Mouse (Mus musculus) MEL (cell line): ENCODE data around the gene Shisa9. TPM values are rescaled to one million over a fixed set of nuclear protein-coding genes. Genes with fewer than 3 reads are reported as not detected.

Experiments
- DNase-seq: peaks from one replicate; pipeline ENCODE4 v3.0.0; 2011; ENCODE audit warnings: low read depth, low spot score
- H3K27ac ChIP-seq: 2 replicates; pipeline ENCODE4 v1.5.1; 2012; ENCODE audit warnings: low read depth, mild to moderate bottlenecking, control low read depth, low read length, moderate library complexity; ENCODE audit not compliant: control insufficient read depth
- H3K27me3 ChIP-seq, 2 experiments: fragments of 150-350 bp in 1 of 2; sonication (generic) in 1 of 2; 2 replicates each; pipeline ENCODE4 v1.6.1; 2012; ENCODE audit warnings: low read length in 2 of 2, mild to moderate bottlenecking in 2 of 2, improper control_type of control experiment in 1 of 2, moderate library complexity in 1 of 2; ENCODE audit not compliant: insufficient read depth in 2 of 2, control insufficient read depth in 1 of 2
- H3K36me3 ChIP-seq, 2 experiments: 2 replicates each; pipeline ENCODE4 v1.6.1; 2012 to 2014; ENCODE audit warnings: low read length in 2 of 2, improper control_type of control experiment in 1 of 2, inconsistent platforms in 1 of 2, mild to moderate bottlenecking in 1 of 2; ENCODE audit not compliant: insufficient read depth in 2 of 2, control insufficient read depth in 1 of 2
- H3K4me1 ChIP-seq, 2 experiments: fragments of 150-350 bp in 1 of 2; sonication (generic) in 1 of 2; 2 replicates each; pipeline ENCODE4 v1.6.1; 2012; ENCODE audit warnings: low read length in 2 of 2, improper control_type of control experiment in 1 of 2, mild to moderate bottlenecking in 1 of 2; ENCODE audit not compliant: insufficient read depth in 2 of 2, control insufficient read depth in 1 of 2
- H3K4me3 ChIP-seq, 2 experiments: fragments of 150-350 bp in 1 of 2; sonication (generic) in 1 of 2; 2 replicates each; pipeline ENCODE4 v1.5.1; 2012; ENCODE audit warnings: low read depth in 2 of 2, low read length in 2 of 2, mild to moderate bottlenecking in 2 of 2, moderate library complexity in 2 of 2, control low read depth in 1 of 2, improper control_type of control experiment in 1 of 2; ENCODE audit not compliant: control insufficient read depth in 1 of 2, insufficient read depth in 1 of 2
- H3K79me2 ChIP-seq: 2 replicates; pipeline ENCODE4 v1.6.1; 2012; ENCODE audit warnings: mild to moderate bottlenecking, low read length, moderate library complexity; ENCODE audit not compliant: control insufficient read depth, poor library complexity, insufficient read depth
- H3K9ac ChIP-seq: 2 replicates; pipeline ENCODE4 v1.6.1; 2012; ENCODE audit warnings: low read depth, mild to moderate bottlenecking, control low read depth, low read length, moderate library complexity; ENCODE audit not compliant: control insufficient read depth, poor library complexity, severe bottlenecking
- H3K9me3 ChIP-seq: fragments of 150-350 bp; sonication (generic); replicated peaks from 2 replicates; pipeline ENCODE4 v1.6.1; 2012; ENCODE audit warnings: mild to moderate bottlenecking, low read length, improper control_type of control experiment, moderate library complexity; ENCODE audit not compliant: insufficient read depth
- BHLHE40 ChIP-seq: IDR thresholded peaks from 2 replicates; pipeline ENCODE4 v1.6.1; 2012; ENCODE audit warnings: low read depth, mild to moderate bottlenecking, inconsistent platforms, low read length, improper control_type of control experiment, borderline replicate concordance
- CHD1 ChIP-seq: IDR thresholded peaks from 2 replicates; pipeline ENCODE4 v1.6.1; 2012; ENCODE audit warnings: low read depth, mild to moderate bottlenecking, inconsistent platforms, low read length, improper control_type of control experiment
- CTCF ChIP-seq, 3 experiments: IDR thresholded peaks in 2 of 3; conservative IDR thresholded peaks in 1 of 3; 2 replicates each; pipeline ENCODE4 v1.5.1; 2011 to 2012; ENCODE audit warnings: low read length in 3 of 3, low read depth in 2 of 3, mild to moderate bottlenecking in 2 of 3, improper control_type of control experiment in 1 of 3, inconsistent platforms in 1 of 3, mixed read lengths in 1 of 3, moderate library complexity in 1 of 3; ENCODE audit not compliant: control insufficient read depth in 1 of 3, insufficient read depth in 1 of 3, poor library complexity in 1 of 3, severe bottlenecking in 1 of 3
- E2F4 ChIP-seq: IDR thresholded peaks from 2 replicates; pipeline ENCODE4 v1.6.1; 2011; ENCODE audit warnings: low read depth, low read length, improper control_type of control experiment, borderline replicate concordance
- ETS1 ChIP-seq: IDR thresholded peaks from 2 replicates; pipeline ENCODE4 v1.6.1; 2012; ENCODE audit warnings: low read depth, mild to moderate bottlenecking, inconsistent platforms, low read length, improper control_type of control experiment, moderate library complexity
- GABPA ChIP-seq: IDR thresholded peaks from 2 replicates; pipeline ENCODE4 v1.6.1; 2012; ENCODE audit warnings: low read depth, mild to moderate bottlenecking, inconsistent platforms, low read length, improper control_type of control experiment, moderate library complexity
- JUND ChIP-seq: IDR thresholded peaks from 2 replicates; pipeline ENCODE4 v1.6.1; 2011; ENCODE audit warnings: low read depth, mild to moderate bottlenecking, improper control_type of control experiment, low read length
- KAT2A ChIP-seq: conservative IDR thresholded peaks from 2 replicates; pipeline ENCODE4 v1.6.1; 2012; ENCODE audit warnings: low read depth, low read length, improper control_type of control experiment, inconsistent platforms
- MAFK ChIP-seq: IDR thresholded peaks from 2 replicates; pipeline ENCODE4 v1.6.1; 2011; ENCODE audit warnings: low read depth, mild to moderate bottlenecking, low read length, improper control_type of control experiment, borderline replicate concordance
- MAZ ChIP-seq: IDR thresholded peaks from 2 replicates; pipeline ENCODE4 v1.6.1; 2012; ENCODE audit warnings: low read depth, mild to moderate bottlenecking, inconsistent platforms, low read length, improper control_type of control experiment
- MEF2A ChIP-seq: IDR thresholded peaks from 2 replicates; pipeline ENCODE4 v1.6.1; 2014; ENCODE audit warnings: low read depth, mild to moderate bottlenecking, inconsistent platforms, low read length, improper control_type of control experiment; ENCODE audit not compliant: poor library complexity, insufficient replicate concordance, severe bottlenecking; ENCODE audit errors: extremely low read depth
- NELFE ChIP-seq: IDR thresholded peaks from 2 replicates; pipeline ENCODE4 v1.6.1; 2011; ENCODE audit warnings: low read depth, low read length, improper control_type of control experiment
- POLR2A ChIP-seq, 2 experiments: IDR thresholded peaks; 2 replicates each; pipeline ENCODE4 v1.6.1; 2011 to 2012; ENCODE audit warnings: low read length in 2 of 2, mild to moderate bottlenecking in 2 of 2, control low read depth in 1 of 2, improper control_type of control experiment in 1 of 2, low read depth in 1 of 2, moderate library complexity in 1 of 2; ENCODE audit not compliant: control insufficient read depth in 1 of 2, insufficient read depth in 1 of 2, poor library complexity in 1 of 2
- POLR2AphosphoS2 ChIP-seq: IDR thresholded peaks from 2 replicates; pipeline ENCODE4 v1.6.1; 2011; ENCODE audit warnings: low read length, improper control_type of control experiment
- RAD21 ChIP-seq: IDR thresholded peaks from 2 replicates; pipeline ENCODE4 v1.6.1; 2011; ENCODE audit warnings: mild to moderate bottlenecking, low read depth, low read length, improper control_type of control experiment
- SIN3A ChIP-seq: IDR thresholded peaks from 2 replicates; pipeline ENCODE4 v1.6.1; 2012; ENCODE audit warnings: low read length, improper control_type of control experiment, inconsistent platforms
- SMC3 ChIP-seq: IDR thresholded peaks from 2 replicates; pipeline ENCODE4 v1.6.1; 2011; ENCODE audit warnings: low read depth, low read length, improper control_type of control experiment
- TCF12 ChIP-seq: IDR thresholded peaks from 2 replicates; pipeline ENCODE4 v1.6.1; 2014; ENCODE audit warnings: low read depth, mild to moderate bottlenecking, inconsistent platforms, low read length, improper control_type of control experiment, moderate library complexity
- UBTF ChIP-seq: IDR thresholded peaks from 2 replicates; pipeline ENCODE4 v1.6.1; 2012; ENCODE audit warnings: low read depth, mild to moderate bottlenecking, inconsistent platforms, low read length, improper control_type of control experiment, moderate library complexity, borderline replicate concordance; ENCODE audit not compliant: insufficient read depth
- USF1 ChIP-seq: IDR thresholded peaks from 2 replicates; pipeline ENCODE4 v1.6.1; 2014; ENCODE audit warnings: low read depth, mild to moderate bottlenecking, inconsistent platforms, low read length, improper control_type of control experiment, moderate library complexity
- ZC3H11A ChIP-seq: IDR thresholded peaks from 2 replicates; pipeline ENCODE4 v1.6.1; 2012; ENCODE audit warnings: low read depth, mild to moderate bottlenecking, inconsistent platforms, low read length, improper control_type of control experiment
- ZNF384 ChIP-seq: IDR thresholded peaks from 2 replicates; pipeline ENCODE4 v1.6.1; 2012; ENCODE audit warnings: low read depth, mild to moderate bottlenecking, inconsistent platforms, low read length, improper control_type of control experiment
- polyA plus RNA-seq, 2 experiments: library from polyadenylated mRNA; stranded (reverse) in 1 of 2; unstranded in 1 of 2; fragments of >175 nt in 1 of 2; fragments of >200 nt in 1 of 2; gene quantifications; 2 replicates each; pipeline versions ENCODE4 v1.2.1 to v1.2.4; 2012; ENCODE audit warnings: low replicate concordance in 2 of 2, low read depth in 1 of 2; ENCODE audit not compliant: insufficient read length in 2 of 2, insufficient read depth in 1 of 2, missing spikeins in 1 of 2
- total RNA-seq: library from RNA; depleted of rRNA; stranded (reverse); fragments of 300-350 nt; gene quantifications from 2 replicates; pipeline ENCODE4 v1.2.3, GENCODE M21; 2012

Shisa9 gene
- total and polyA plus RNA-seq, 3 experiments: not detected

DNA sequence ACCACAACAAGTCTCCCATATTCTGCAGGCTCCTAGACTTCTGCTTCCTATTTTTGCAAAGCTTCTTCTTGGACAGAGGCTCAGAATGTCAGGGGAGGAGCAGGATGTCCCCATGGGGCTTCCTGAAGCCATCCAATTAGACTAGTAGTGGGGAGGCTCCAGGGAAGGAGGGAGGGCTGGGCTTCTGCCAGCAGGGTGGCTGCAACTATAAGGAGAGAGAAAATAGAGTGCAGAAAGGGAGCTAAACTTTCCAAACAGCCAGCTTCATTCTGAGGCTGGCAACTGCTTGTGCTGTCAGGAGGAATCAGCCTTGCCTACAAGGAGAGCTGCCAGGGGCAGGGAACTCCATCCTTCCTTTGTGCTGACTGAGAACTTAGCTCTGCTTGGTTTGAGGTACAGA, 162.8 kb downstream of the Shisa9 start:
- H3K9me3 ChIP-seq: no peaks in the 10 kb centered on the region
- H3K9ac ChIP-seq: no peak overlapping the region
- no peaks in the 10 kb centered on the region for H3K36me3 ChIP-seq
- TF ChIP-seq MEF2A (no peak), USF1 (no peak), ETS1 (no peak), ZC3H11A (no peak), GABPA (no peak), NELFE (no peak), CTCF (IDR thresholded peaks at IDR 0.05 in 2 of 3, conservative IDR thresholded peaks at IDR 0.05 in 1 of 3; ENCODE audit: control insufficient read depth in 1 of 3, insufficient read depth in 1 of 3, low read depth in 2 of 3, low read length in 3 of 3, poor library complexity in 1 of 3, severe bottlenecking in 1 of 3) (no peak)
- H3K27me3 ChIP-seq: no peaks in the 10 kb centered on the region
- H3K79me2 ChIP-seq: no peaks in the 10 kb centered on the region
- no peak for DNase-seq
- no peaks in the 10 kb centered on the region for H3K4me1 ChIP-seq
- H3K4me3 ChIP-seq: no peak overlapping the region
- no peak overlapping the region for H3K27ac ChIP-seq

GRCm38 (mm10) chr16:12151986-12152385, 168.1 kb downstream of the Shisa9 start:
- TF ChIP-seq NELFE (no peak), POLR2A (IDR thresholded peaks at IDR 0.05; ENCODE audit: control insufficient read depth in 1 of 2, insufficient read depth in 1 of 2, low read depth in 1 of 2, low read length in 2 of 2, poor library complexity in 1 of 2) (no peak), E2F4 (no peak), TCF12 (no peak), POLR2AphosphoS2 (no peak), SIN3A (no peak), ZC3H11A (no peak), ZNF384 (no peak), KAT2A (no peak), CHD1 (no peak), GABPA (no peak), UBTF (no peak), BHLHE40 (no peak), SMC3 (no peak), MAFK (no peak), CTCF (IDR thresholded peaks at IDR 0.05 in 2 of 3, conservative IDR thresholded peaks at IDR 0.05 in 1 of 3; ENCODE audit: control insufficient read depth in 1 of 3, insufficient read depth in 1 of 3, low read depth in 2 of 3, low read length in 3 of 3, poor library complexity in 1 of 3, severe bottlenecking in 1 of 3) (no peak), RAD21 (no peak), JUND (no peak), MAZ (no peak)
- no peaks in the 10 kb centered on the region for H3K27me3 ChIP-seq
- no peaks in the 10 kb centered on the region for H3K79me2 ChIP-seq
- H3K4me3 ChIP-seq: no peak overlapping the region
- no peak overlapping the region for H3K27ac ChIP-seq
- no peaks in the 10 kb centered on the region for H3K36me3 ChIP-seq
- H3K9ac ChIP-seq: no peak overlapping the region
- no peaks in the 10 kb centered on the region for H3K4me1 ChIP-seq
- H3K9me3 ChIP-seq: no peaks in the 10 kb centered on the region
- no peak for DNase-seq
